Mouse (Mus musculus): Measurements from ENCODE around the gene Ablim1.

Gene Ablim1

GRCm38 (mm10) chr19:57188553-57188952, 126.2 kb downstream of the Ablim1 start:
- DNase-seq (ENCODE audit: low spot score): no peak

GRCm38 (mm10) chr19:57185021-57185420, 129.7 kb downstream of the Ablim1 start:
- DNase-seq (ENCODE audit: low spot score): no peak

GRCm38 (mm10) chr19:57182938-57183720, 131.6 kb downstream of the Ablim1 start:
- no peak for DNase-seq (ENCODE audit: low spot score)

GRCm38 (mm10) chr19:57181852-57182528, 132.7 kb downstream of the Ablim1 start:
- peak; percentile 89 for DNase-seq (ENCODE audit: low spot score)

GRCm38 (mm10) chr19:57181317-57181716, 133.4 kb downstream of the Ablim1 start:
- DNase-seq (ENCODE audit: low spot score): no peak

- DNase-seq (ENCODE audit: low spot score): no peak
Measured at GRCm38 (mm10) chr19:57180908-57181307, 133.8 kb downstream of the Ablim1 start.

GRCm38 (mm10) chr19:57180333-57180732, 134.4 kb downstream of the Ablim1 start:
- DNase-seq (ENCODE audit: low spot score): no peak

- DNase-seq (ENCODE audit: low spot score): no peak
Measured at GRCm38 (mm10) chr19:57179269-57179668, 135.4 kb downstream of the Ablim1 start.

GRCm38 (mm10) chr19:57177334-57177733, 137.4 kb downstream of the Ablim1 start:
- no peak for DNase-seq (ENCODE audit: low spot score)

- no peak for DNase-seq (ENCODE audit: low spot score)
Measured at GRCm38 (mm10) chr19:57175077-57175476, 139.6 kb downstream of the Ablim1 start.

- no peak for DNase-seq (ENCODE audit: low spot score)
Measured at GRCm38 (mm10) chr19:57174541-57174940, 140.2 kb downstream of the Ablim1 start.

- no peak for DNase-seq (ENCODE audit: low spot score)
Measured at GRCm38 (mm10) chr19:57174045-57174444, 140.7 kb downstream of the Ablim1 start.

- DNase-seq (ENCODE audit: low spot score): no peak
Measured at GRCm38 (mm10) chr19:57172321-57172720, 142.4 kb downstream of the Ablim1 start.

GRCm38 (mm10) chr19:57170880-57171279, 143.8 kb downstream of the Ablim1 start:
- no peak for DNase-seq (ENCODE audit: low spot score)

- DNase-seq (ENCODE audit: low spot score): no peak
Measured at GRCm38 (mm10) chr19:57169485-57169884, 145.2 kb downstream of the Ablim1 start.

- DNase-seq (ENCODE audit: low spot score): no peak
Measured at GRCm38 (mm10) chr19:57167721-57168120, 147.0 kb downstream of the Ablim1 start.

- no peak for DNase-seq (ENCODE audit: low spot score)
Measured at GRCm38 (mm10) chr19:57164882-57165281, 149.8 kb downstream of the Ablim1 start.

- DNase-seq (ENCODE audit: low spot score): no peak
Measured at GRCm38 (mm10) chr19:57163315-57163714, 151.4 kb downstream of the Ablim1 start.

GRCm38 (mm10) chr19:57161978-57162727, 152.6 kb downstream of the Ablim1 start:
- DNase-seq (ENCODE audit: low spot score): no peak

- no peak for DNase-seq (ENCODE audit: low spot score)
Measured at GRCm38 (mm10) chr19:57161010-57161660, 153.6 kb downstream of the Ablim1 start.

GRCm38 (mm10) chr19:57157731-57158343, 156.9 kb downstream of the Ablim1 start:
- no peak for DNase-seq (ENCODE audit: low spot score)

Measured in yolk sac, embryonic 10.5 days (tissue).